In genomic region chr12:69186811-69187471, GRCm38 (mm10) we compare ENCODE assay signal across 12 mouse cellular contexts. TPM values are rescaled to one million over a fixed set of nuclear protein-coding genes. Genes with fewer than 3 reads are reported as not detected.
DNase-seq lines count a peak whose midpoint lies in the region; ATAC-seq lines count a peak whose summit lies in the region.
"Had no signal": no experiment of that assay in that cellular context is flagged by ENCODE, and none has a peak within 500 bp of the region (broad histone marks: within the 10 kb centered on the region; RNA-seq: fewer than 3 reads in every experiment).

No protein-coding gene starts in this region.

- ATAC-seq in heart, embryonic 13.5 days (ENCODE audit: extremely low read depth, insufficient number of reproducible peaks, low FRiP score, low TSS enrichment), result no peak
- no peak for ATAC-seq in intestine, embryonic 14.5 days (replicated peaks; ENCODE audit: low FRiP score, low TSS enrichment, low read depth)
- no peak for ATAC-seq in liver, embryonic 11.5 days (replicated peaks; ENCODE audit: low FRiP score)

- H3K36me3 ChIP-seq in heart, embryonic 13.5 days, result peaks cover 51% of the 10 kb centered on the region
- H3K36me3 ChIP-seq in intestine, embryonic 14.5 days (ENCODE audit: control insufficient read depth, insufficient read depth, low read length), result peaks cover 33% of the 10 kb centered on the region
- peaks cover 15% of the 10 kb centered on the region for H3K36me3 ChIP-seq in liver, embryonic 11.5 days (ENCODE audit: control insufficient read depth, insufficient read depth, low read length)

- 68% methylated on average over 5 of the region's 5 CpGs for WGBS in heart, embryonic 13.5 days
- WGBS in intestine, embryonic 14.5 days, result 68% methylated on average over 5 of the region's 5 CpGs
- WGBS in liver, embryonic 11.5 days, result 63% methylated on average over 5 of the region's 5 CpGs

- H3K9ac ChIP-seq in heart, embryonic 13.5 days, result peak overlapping the region; percentile 47; the same call in 1 of the 2 replicates
- no peak overlapping the region for H3K9ac ChIP-seq in intestine, embryonic 14.5 days (ENCODE audit: low read length)
- H3K9ac ChIP-seq in liver, embryonic 11.5 days (ENCODE audit: low read depth, low read length), result no peak overlapping the region
- H3K9ac ChIP-seq: lung, embryonic 15.5 days had no signal

- no peaks in the 10 kb centered on the region for H3K27me3 ChIP-seq in heart, embryonic 13.5 days (replicated peaks)
- H3K27me3 ChIP-seq in intestine, embryonic 14.5 days (replicated peaks; ENCODE audit: control insufficient read depth, insufficient read depth, low read length), result no peaks in the 10 kb centered on the region
- H3K27me3 ChIP-seq in liver, embryonic 11.5 days (replicated peaks; ENCODE audit: control insufficient read depth, insufficient read depth, low read length), result no peaks in the 10 kb centered on the region
- H3K27me3 ChIP-seq: lung, embryonic 15.5 days had no signal

- no peak for DNase-seq in heart, adult 8-10 months (ENCODE audit: low spot score)
- DNase-seq in A20 (ENCODE audit: low read depth, low spot score), result peak; percentile 39
- no peak for DNase-seq in intestine, embryonic 14.5 days (ENCODE audit: low spot score)
- DNase-seq in liver, embryonic 11.5 days (ENCODE audit: low spot score), result no peak
- DNase-seq in ovary, postnatal 14 days (ENCODE audit: low spot score), result no peak
- DNase-seq in retina, embryonic 14.5 days (ENCODE audit: low spot score), result no peak
- no peak for DNase-seq in embryo, embryonic 9.5 days (ENCODE audit: extremely low spot score)
- DNase-seq: gastrocnemius, postnatal 10 days; thymus, adult 18-20 months had no signal

- H3K27ac ChIP-seq in heart, embryonic 13.5 days (replicated peaks), result no peak overlapping the region
- H3K27ac ChIP-seq in intestine, embryonic 14.5 days (ENCODE audit: low read depth), result no peak overlapping the region
- H3K27ac ChIP-seq in liver, embryonic 11.5 days (ENCODE audit: low read depth, low read length), result no peak overlapping the region
- H3K27ac ChIP-seq: layer of hippocampus, adult 2 months; lung, embryonic 15.5 days had no signal

- H3K9me3 ChIP-seq in heart, embryonic 13.5 days, result no peaks in the 10 kb centered on the region
- no peaks in the 10 kb centered on the region for H3K9me3 ChIP-seq in intestine, embryonic 14.5 days (ENCODE audit: control insufficient read depth, low read length)
- no peaks in the 10 kb centered on the region for H3K9me3 ChIP-seq in liver, embryonic 11.5 days (ENCODE audit: control insufficient read depth, low read length)
- H3K9me3 ChIP-seq: lung, embryonic 15.5 days had no signal

- H3K4me1 ChIP-seq in heart, embryonic 13.5 days, result peaks cover 25% of the 10 kb centered on the region
- H3K4me1 ChIP-seq in intestine, embryonic 14.5 days (replicated peaks; ENCODE audit: control insufficient read depth, insufficient read depth, low read length), result peaks cover 16% of the 10 kb centered on the region
- peaks cover 12% of the 10 kb centered on the region for H3K4me1 ChIP-seq in liver, embryonic 11.5 days (replicated peaks; ENCODE audit: control insufficient read depth, insufficient read depth, low read length)

- 0 out of 2 replicates have a peak overlapping the region, but pooled peaks have one; percentile 1 for H3K4me3 ChIP-seq in heart, embryonic 13.5 days
- no peak overlapping the region for H3K4me3 ChIP-seq in intestine, embryonic 14.5 days (ENCODE audit: low read depth, low read length)
- H3K4me3 ChIP-seq in liver, embryonic 11.5 days (ENCODE audit: low read depth, low read length), result no peak overlapping the region; the same call in 1 of the 2 replicates
- H3K4me3 ChIP-seq: layer of hippocampus, adult 2 months; lung, embryonic 15.5 days had no signal

- peak overlapping the region; percentile 36 for H3K4me2 ChIP-seq in heart, embryonic 13.5 days
- 0 out of 2 replicates have a peak overlapping the region, but pooled peaks have one; percentile 1 for H3K4me2 ChIP-seq in intestine, embryonic 14.5 days (ENCODE audit: low read length)
- H3K4me2 ChIP-seq in liver, embryonic 11.5 days, result peak overlapping the region; percentile 41
- H3K4me2 ChIP-seq: lung, embryonic 15.5 days had no signal

RNA-seq across cellular contexts. Expression of gene Mgat2, which starts 3.0 kb away (rescaled TPM):
- 36.5 and 36.8 TPM in 2 replicates for polyA plus RNA-seq in heart, embryonic 13.5 days (2015; fragmentation: Nextera tagmentation; extraction: Ambion mirVana)
- total RNA-seq in heart, adult 8-10 months (2022), result 10 to 100 TPM; 16.6 to 19.7 (median 16.9) TPM
- polyA plus RNA-seq in intestine, embryonic 14.5 days (2014; fragmentation: Nextera tagmentation; extraction: Ambion mirVana), result 41.5 and 49.4 TPM in 2 replicates
- polyA plus RNA-seq in liver, embryonic 11.5 days (2014; fragmentation: Nextera tagmentation; extraction: Ambion mirVana), result 44.9 and 50.7 TPM in 2 replicates

RNA-seq across cellular contexts. Expression of gene Rpl36al, which starts 3.1 kb away (rescaled TPM):
- polyA plus RNA-seq in heart, embryonic 13.5 days (2015; fragmentation: Nextera tagmentation; extraction: Ambion mirVana), result 471 and 531 TPM in 2 replicates
- total RNA-seq in heart, adult 8-10 months (2022), result 100 to 1,000 TPM; 194 to 232 (median 216) TPM
- 678 and 785 TPM in 2 replicates for polyA plus RNA-seq in intestine, embryonic 14.5 days (2014; fragmentation: Nextera tagmentation; extraction: Ambion mirVana)
- 999 and 1,044 TPM in 2 replicates for polyA plus RNA-seq in liver, embryonic 11.5 days (2014; fragmentation: Nextera tagmentation; extraction: Ambion mirVana)

RNA-seq across cellular contexts. Expression of gene Gm49383, which starts 10.0 kb away (rescaled TPM):
- polyA plus RNA-seq in heart, embryonic 13.5 days (2015; fragmentation: Nextera tagmentation; extraction: Ambion mirVana), result 19.0 and 20.5 TPM in 2 replicates
- total RNA-seq in heart, adult 8-10 months (2022), result 1 to 10 TPM; 2.6 to 4.0 (median 3.3) TPM
- polyA plus RNA-seq in intestine, embryonic 14.5 days (2014; fragmentation: Nextera tagmentation; extraction: Ambion mirVana), result 27.5 and 32.5 TPM in 2 replicates
- 28.6 and 29.8 TPM in 2 replicates for polyA plus RNA-seq in liver, embryonic 11.5 days (2014; fragmentation: Nextera tagmentation; extraction: Ambion mirVana)

RNA-seq across cellular contexts. Expression of gene Dnaaf2, which starts 11.3 kb away (rescaled TPM):
- polyA plus RNA-seq in heart, embryonic 13.5 days (2015; fragmentation: Nextera tagmentation; extraction: Ambion mirVana), result 6.4 and 6.8 TPM in 2 replicates
- under 1 TPM; 0.57 to 0.73 (median 0.65) TPM for total RNA-seq in heart, adult 8-10 months (2022)
- 8.1 and 8.7 TPM in 2 replicates for polyA plus RNA-seq in intestine, embryonic 14.5 days (2014; fragmentation: Nextera tagmentation; extraction: Ambion mirVana)
- polyA plus RNA-seq in liver, embryonic 11.5 days (2014; fragmentation: Nextera tagmentation; extraction: Ambion mirVana), result 12.2 and 14.0 TPM in 2 replicates

RNA-seq across cellular contexts. Expression of gene Gm49384, which starts 17.1 kb away (rescaled TPM):
- 14.2 and 20.8 TPM in 2 replicates for polyA plus RNA-seq in heart, embryonic 13.5 days (2015; fragmentation: Nextera tagmentation; extraction: Ambion mirVana)
- total RNA-seq in heart, adult 8-10 months (2022), result 1 to 10 TPM; 2.3 to 4.1 (median 3.3) TPM
- 25.8 and 29.4 TPM in 2 replicates for polyA plus RNA-seq in intestine, embryonic 14.5 days (2014; fragmentation: Nextera tagmentation; extraction: Ambion mirVana)
- polyA plus RNA-seq in liver, embryonic 11.5 days (2014; fragmentation: Nextera tagmentation; extraction: Ambion mirVana), result 35.5 and 37.9 TPM in 2 replicates
